Mouse (Mus musculus) common myeloid progenitor, adult 5-6 weeks (primary cell): Measurements from ENCODE around the gene Ttc12. TPM values are rescaled to one million over a fixed set of nuclear protein-coding genes. Genes with fewer than 3 reads are reported as not detected.

ENCODE experiments used
- ATAC-seq: replicated peaks from 2 replicates; pipeline ENCODE4 v1.8.0; 2016; ENCODE audit warnings: low read depth, mild to moderate bottlenecking, moderate TSS enrichment, inconsistent platforms; ENCODE audit not compliant: poor library complexity, severe bottlenecking
- total RNA-seq: library from RNA; stranded (forward); fragments of 200-1000, 187-1606 nt; gene quantifications from 2 replicates; pipeline ENCODE4 v1.2.3, GENCODE M21; 2017

Gene Ttc12
- total RNA-seq, result 0.78 and 1.6 TPM in 2 replicates

DNA sequence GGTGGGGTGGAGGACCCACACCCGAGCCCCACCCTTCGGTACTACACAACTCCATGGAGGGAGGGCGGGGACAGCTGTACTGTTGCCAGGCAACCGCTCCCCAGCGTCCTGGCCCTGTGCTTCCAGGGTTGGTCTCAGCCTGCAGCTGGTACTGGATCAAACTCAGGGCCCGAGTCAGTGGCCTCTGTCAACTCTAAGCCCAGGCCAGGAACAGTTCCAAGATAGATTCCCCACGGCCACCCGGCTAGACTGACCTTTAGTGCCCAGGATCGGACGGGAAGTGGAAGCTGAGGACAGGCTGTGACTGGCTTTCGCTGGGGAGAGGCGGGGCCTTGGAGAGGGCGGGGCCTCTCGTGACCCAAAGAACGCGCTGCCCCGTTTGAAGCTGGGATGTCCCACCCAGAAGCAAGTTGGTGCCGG, at the start of gene Ttc12:
TSS of gene Ttc12 (minus strand) at position 334 of the 420 bp plus-strand sequence.
- peak; percentile 74 for ATAC-seq

DNA sequence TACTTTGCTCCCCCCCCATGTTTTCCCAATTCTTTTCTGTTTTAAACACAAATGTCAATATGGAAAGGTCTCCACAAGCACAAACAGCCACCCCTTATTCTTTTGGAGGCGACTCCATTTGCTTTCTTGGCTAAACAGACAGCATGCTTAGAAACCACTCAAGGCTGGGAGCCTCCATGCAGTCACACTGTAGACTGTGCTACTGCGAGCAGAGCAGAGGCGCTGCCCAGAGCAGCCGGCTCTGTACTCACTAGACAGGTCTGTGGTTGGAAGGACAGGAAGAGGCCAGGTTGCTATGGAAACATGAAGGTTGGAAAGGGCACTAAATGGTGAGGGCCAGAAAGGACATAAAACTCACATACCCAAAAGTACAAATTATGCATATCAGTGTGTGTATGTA, 48.9 kb upstream of the Ttc12 start:
- no peak for ATAC-seq

DNA sequence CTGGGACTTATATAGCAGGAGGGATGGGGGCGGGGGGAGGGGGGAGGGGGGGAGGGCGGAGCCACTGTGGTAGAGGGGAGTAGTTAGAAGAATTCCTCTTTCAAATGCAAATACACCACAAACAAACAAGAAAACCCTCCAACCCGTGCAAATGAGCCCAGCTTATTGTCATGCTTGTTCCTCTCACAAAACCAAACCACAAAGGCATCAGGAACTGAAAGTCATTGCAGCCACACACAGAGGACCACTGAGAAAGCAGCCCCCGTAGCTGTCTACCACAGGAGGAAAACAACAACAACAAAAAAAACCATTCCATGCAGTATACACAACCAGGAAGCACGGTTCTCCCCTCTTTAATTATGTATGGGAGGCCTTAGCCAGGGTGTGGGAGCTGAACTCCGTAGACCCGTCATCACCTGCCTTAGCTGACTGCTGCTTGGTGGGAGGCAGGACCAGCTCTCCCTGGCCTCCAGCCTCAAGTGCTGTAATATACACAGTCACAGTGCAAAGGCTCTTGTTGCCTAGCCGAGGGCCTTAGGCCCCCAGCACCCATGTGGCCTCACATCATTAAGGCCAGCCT, 48.0 kb upstream of the Ttc12 start:
- ATAC-seq, result peak; percentile 67

DNA sequence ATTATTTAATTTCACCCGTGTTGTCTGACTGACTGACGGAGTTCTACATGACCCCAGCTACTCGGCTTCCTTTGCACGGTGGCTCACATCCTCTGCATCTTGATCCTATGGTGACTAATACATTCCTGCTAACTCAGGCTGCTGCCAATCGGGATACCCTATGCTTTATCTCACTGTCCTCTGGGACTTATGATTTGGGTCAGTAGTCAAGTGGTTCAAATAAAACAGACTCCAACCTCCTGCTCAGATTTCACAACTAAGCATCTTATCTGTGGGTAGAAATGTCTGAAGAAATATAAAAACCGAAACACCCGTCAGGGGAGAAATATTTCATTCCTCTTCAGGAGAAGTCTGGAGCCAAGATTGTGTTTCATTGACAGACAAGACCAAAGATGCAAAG, 47.4 kb upstream of the Ttc12 start:
- ATAC-seq, result no peak

DNA sequence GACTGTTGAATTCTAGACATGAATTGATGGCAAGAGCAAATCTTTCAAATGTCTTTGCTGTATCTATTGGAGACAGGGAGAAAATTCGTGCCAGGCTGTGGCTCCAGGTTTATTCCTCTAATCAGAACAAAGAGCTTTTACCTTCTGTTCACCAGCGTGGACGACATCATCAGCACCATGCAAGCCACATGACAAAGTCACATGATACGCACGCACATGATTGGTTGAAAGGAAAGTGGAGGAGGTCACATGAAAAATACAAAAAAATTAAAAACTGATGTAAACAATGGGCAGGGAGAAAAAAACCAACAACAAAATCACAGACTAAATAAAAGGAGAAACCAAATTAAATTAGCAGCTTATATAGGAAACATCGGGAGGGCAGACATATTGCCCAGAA, 45.8 kb upstream of the Ttc12 start:
- ATAC-seq, result no peak

DNA sequence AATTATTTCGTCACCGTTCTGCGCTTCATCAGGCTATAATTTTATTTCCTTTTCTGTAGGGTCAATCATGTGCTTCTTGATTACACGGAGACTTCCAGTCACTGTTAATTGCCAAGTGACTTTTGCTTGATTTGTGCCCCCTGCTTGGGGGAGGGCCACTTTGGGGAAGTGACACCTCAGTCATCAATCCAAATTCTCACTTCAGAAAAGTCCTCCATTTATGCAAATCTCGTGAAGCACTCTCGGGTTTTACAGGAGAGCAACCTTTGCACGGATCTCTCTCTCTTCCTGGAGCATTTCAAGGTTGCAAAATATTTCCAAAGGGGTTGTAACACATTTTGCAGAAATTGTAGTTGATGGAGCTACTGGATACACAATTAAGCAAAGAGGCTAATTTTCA, 45.2 kb upstream of the Ttc12 start:
- ATAC-seq, result no peak

DNA sequence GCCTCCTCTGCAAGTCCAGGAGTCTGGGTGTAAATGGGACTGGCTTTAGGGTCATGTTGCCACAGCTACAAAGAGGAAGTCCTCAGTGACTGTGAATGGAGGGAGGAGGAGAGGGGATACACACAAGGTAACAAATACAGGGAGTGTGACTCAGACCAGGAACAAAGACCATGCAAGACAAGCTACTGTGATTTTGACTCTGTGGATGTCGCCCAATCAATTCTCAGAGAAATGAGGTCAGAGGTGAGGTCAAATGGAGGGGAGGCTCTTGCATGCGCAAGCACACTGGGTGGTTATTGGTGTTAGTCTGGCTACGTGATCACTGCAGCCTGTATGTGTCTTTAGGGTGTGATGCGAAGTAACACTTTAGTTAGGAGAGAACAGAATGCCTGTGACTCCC, 44.7 kb upstream of the Ttc12 start:
- 0 out of 2 replicates have a peak, but pooled peaks have one; percentile 31 for ATAC-seq

DNA sequence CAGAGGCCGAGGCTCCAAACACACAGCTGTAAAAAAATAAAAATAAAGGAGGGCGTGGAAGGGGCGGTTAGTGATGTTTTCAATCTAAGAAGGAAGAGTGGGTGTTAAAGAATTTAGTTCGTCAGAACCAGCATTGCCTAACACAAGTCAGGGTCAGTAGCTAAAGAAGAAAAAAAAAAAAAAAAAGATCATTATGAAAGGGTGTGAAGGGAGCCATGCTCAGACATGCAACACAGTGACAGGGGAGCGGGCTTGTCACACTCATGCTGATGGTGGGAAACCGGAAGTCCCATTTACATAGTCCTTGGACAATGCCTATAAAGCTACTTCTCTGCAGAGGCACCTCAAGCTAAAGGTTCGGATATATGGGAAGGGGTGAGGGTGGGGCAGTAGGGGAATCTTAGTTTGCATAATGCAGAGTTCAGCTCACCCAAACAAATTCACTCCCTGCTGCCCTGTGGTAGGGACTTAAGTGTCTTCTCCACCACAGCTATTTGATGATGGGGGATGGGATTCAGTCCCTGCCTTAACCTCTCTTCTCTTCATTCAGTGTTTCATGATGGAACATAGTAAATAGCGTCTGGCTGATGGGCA, 43.4 kb upstream of the Ttc12 start:
- ATAC-seq, result no peak

DNA sequence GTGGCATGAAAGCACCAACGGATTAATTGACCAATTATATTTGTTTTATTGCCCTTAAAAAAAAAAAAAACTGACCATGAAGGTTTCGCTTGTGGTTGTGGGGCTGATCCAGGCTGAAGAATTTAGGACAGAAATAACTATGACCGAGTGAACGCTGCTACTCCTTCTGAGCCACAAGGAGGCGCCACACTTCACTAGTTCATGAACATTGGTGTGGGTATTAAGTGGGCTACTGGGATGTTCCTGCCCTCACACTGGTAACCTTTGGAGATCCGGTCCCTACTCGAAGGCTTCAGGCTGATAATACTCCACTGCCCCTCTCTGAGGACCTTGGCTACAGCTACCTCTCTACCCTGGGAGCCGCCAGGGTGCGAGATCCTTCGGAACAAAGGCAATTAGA, 42.9 kb upstream of the Ttc12 start:
- 0 out of 2 replicates have a peak, but pooled peaks have one; percentile 39 for ATAC-seq

DNA sequence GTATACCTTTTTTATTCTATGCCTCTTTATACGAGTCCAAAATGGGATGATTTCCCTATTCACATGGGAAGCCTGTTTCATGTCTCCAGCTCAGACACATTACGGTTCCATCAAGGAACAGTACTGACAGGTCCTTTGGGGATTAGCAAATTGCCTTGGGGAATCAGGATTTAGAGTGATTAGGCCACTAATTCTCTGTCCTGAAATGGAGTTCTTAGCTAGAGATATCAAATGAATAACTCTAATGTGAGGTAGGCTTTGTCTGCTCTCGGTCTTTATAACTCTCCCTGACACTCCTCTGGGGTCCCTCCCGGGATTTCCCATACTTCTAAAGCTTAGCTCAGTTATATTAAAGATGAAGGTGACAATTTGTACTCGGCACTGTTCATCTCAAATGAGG, 42.0 kb upstream of the Ttc12 start:
- ATAC-seq, result no peak

DNA sequence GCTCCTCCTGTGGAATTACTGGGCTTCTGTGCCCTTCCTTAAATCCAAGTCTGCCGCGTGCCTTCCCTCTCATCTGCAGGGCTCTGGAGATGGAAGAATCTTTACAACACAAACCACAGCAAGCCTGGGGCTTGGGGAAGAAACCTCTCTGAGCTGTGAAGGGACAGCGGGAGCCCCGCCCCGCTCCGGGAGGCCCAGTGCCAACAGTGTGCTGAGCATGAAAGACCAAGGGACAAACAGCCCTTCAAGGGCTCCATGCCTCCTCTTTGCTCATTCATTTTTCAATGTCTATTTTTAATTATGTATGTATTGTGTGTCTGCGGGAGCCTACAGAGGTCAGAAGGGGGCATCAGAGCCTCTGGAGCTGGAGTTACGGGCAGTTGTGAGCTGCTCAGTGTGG, 41.3 kb upstream of the Ttc12 start:
- no peak for ATAC-seq

DNA sequence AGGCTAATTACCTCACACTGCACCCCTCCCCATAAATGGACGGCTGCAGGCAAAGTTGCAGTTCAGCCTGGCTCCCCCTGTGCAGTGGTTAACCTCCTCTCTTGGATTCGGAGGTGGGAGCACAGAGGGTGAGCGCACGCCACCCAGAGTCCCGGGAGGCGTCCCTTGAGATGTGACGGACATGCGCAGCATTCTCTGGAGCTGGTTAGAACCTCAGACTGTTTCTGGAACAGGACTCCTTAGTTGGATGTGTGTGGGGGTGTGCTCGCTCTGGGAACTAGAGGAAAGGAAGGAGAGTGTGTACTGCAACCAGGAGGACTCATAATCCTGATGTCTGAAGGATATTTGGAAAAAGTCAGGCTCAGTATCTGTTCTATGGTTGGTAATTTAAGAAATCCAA, 38.7 kb upstream of the Ttc12 start:
- no peak for ATAC-seq

DNA sequence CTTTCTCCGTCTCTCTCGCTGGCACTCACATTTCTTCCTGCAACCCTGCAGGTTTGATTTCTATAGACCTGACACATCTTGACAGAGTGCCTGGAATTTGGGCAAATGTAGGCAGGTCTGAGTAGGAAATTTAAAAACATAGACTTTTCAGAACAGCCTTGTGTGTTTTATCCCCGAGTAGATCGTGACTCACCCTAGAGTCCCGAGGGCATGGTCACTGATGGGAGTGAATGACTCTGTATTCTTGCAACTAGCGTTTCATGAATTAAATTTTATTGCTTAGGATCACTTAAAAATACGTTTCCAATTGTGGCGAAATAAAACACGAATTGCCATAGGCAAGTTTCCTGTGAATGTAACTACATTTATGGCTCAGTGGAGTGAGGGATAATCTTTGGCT, 37.9 kb upstream of the Ttc12 start:
- ATAC-seq, result no peak

DNA sequence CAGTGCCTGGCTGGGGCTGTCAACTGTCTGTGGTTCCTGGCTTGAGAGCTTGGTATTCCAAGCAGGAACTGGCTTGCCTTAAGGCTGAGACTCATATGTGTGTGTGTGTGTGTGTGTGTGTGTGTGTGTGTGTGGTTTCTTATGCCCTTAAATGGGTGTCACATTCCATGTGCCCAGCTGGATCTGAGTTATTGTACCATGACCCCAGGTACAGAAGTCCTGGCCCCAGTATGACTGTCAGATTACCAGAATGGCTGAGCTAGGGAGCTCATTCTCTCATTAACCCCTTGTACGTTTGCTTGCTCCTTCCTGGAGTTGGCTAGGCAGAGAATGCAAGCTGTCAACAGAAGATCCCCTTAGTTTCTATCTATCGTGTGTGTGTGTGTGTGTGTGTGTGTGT, 28.3 kb upstream of the Ttc12 start:
- no peak for ATAC-seq

DNA sequence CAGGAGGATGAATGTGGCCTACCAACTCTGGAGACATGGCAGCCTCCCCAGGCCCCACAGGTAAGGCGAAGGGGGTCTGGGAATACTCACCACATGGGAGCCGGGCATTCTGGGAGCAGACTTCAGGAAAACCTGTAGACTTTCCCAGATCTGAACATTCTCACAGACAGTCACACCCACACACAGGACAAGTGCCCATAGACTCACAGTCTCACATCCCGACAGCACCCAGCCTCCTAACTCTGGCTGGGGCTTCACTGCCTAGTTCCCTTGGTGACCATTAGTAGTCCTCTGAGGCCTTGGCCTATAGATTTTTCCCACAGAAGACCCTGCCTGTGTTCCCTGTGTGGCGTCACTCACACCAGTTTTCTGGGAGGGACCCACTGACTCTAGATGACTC, 24.6 kb upstream of the Ttc12 start:
- ATAC-seq, result no peak

DNA sequence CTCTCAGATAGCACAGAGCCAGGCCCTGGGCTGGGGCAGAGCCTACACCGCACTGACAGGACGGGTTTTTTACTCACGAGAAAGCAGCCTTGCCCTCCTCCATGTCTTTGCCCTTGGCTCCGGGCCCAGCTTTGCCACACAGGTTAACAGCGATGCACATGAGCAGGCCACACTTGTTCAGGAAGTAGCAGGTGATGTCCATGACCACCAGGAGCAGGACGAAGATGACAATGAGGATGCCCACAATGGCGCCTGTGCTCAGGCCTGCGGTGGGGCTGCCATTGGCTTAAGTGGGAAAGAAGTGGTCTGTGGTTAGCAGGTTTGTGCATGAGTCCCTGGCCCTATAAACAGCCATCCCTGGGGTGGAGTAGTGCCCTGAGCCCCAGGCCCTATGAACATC, 23.6 kb upstream of the Ttc12 start:
- ATAC-seq, result no peak

DNA sequence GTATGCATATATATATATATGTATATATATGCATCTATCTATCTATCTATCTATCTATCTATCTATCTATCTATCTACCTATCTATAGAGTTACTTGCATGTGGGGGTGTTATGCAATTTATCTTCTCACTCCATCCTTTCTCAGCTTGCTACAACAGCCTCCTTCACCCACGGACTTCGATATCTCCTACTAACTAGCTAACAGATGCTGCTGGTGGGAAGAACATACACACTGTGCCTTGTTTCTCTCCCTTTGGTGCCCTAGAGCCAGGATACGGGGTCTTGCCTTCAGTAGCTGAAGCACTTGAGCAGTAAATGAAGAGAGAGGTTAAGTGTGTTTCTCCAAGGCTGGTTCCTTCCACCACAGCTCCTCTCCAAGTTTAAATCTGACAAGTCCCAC, 23.1 kb upstream of the Ttc12 start:
- no peak for ATAC-seq

DNA sequence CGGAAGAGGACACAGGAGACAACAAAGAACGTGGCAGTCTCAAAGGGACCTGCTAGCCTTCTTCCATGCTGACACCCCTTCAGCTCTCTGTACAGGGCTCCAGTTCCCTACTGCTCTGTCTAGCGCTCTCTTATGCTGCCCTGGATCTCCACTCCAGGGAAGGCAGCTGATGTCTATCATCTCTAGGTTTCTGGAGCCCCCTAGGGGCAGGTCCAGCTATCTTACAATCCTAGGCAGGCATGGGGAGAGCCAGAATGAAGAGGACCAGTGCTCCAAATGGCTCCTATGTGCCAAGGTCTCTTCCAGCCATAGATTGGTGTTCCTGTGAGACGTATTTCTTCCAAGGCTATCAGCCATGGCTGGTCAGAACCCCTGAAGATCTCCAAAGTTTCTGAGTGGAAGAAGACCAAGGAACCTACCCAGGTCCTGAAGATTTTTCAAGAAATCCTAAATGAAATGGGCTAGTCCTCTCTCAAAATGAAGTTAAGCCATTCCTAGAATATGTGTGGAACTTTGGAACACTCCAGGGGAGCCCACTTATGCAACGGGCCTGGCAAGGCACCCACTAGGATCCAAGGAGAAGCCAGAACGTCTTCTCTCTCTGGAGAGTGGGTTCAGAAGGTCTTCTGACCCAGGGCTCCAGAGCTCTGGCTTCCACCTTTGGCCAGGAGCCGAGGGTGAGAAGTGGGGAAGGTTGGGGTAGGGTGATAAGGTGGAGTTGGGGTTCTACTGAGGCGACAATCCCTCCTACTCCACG, 22.0 kb upstream of the Ttc12 start:
- 0 out of 2 replicates have a peak, but pooled peaks have one; percentile 29 for ATAC-seq

DNA sequence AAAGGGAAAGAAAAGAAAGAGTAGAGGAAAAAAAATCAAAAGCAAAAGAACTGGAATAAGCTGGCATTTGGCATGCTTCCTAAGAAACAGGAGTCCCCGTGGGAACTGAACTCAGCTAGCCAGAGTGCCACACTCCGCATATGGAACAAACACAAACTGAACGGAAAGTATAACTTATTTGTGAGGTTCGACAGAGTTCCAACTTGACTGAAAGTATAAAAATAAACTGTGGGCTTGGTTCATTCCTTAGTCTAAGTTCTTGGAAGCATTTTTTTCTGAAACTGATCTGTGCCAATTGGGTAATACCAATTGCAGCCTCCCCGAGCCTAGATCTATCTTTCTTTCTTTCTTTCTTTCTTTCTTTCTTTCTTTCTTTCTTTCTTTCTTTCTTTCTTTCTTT, 18.6 kb upstream of the Ttc12 start:
- no peak for ATAC-seq

DNA sequence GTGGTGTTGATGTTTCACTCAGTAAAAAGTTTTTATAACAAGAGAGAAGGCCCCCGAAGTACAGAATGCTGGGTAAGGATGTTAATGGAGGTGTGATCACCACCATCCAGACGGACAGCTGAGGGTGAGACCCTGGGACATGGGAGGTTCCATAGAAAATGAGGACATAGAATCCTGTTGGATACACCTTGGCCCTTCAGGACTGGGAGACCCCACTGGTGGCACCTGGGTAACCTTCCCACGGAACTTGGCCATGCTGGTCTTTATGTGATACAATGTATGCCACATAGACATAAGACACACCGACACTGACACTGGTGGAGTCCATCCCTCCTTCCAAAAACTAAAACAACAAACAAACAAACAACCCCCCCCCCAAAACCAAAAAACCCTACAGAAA, 16.2 kb upstream of the Ttc12 start:
- ATAC-seq, result no peak

DNA sequence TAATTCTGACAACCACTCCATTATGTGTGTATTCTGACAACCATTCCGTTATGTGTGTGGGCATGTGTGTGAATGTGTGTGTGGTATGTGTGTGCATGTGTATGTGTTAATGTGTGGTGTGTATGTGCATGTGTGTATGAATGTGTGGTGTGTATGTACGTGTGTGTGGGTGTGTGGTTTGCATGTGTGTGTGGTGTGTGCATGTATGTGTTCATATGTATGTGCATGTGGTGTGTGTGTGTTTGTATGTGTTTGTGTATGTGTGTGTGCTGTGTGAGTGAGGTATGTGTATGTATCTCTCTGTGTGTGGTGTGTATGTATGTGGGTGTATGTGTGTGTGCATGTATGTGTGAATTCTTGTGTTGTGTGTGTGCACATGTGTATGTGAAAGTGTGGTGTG, 13.9 kb upstream of the Ttc12 start:
- no peak for ATAC-seq
